Mouse (Mus musculus): ENCODE results near the gene Larp4.

Larp4 gene

GRCm38 (mm10) chr15:100058143-100058542 lies 88.3 kb downstream of the Larp4 start:
- WGBS: 80% methylated on average over 3 of the region's 3 CpGs

- 60% methylated on average over 11 of the region's 11 CpGs for WGBS
These were observed 89.0 kb downstream of the Larp4 start for GRCm38 (mm10) chr15:100058912-100059311.

- whole genome bisulfite sequencing: 74% methylated on average over 7 of the region's 7 CpGs
These were observed 89.9 kb downstream of the Larp4 start for GRCm38 (mm10) chr15:100059626-100060311.

GRCm38 (mm10) chr15:100060513-100061140 lies 90.8 kb downstream of the Larp4 start:
- WGBS: 47% methylated on average over 4 of the region's 4 CpGs

- WGBS: 92% methylated on average over 3 of the region's 3 CpGs
These were observed 91.5 kb downstream of the Larp4 start for GRCm38 (mm10) chr15:100061377-100061776.

- 87% methylated on average over 13 of the region's 13 CpGs for WGBS
These were observed 93.4 kb downstream of the Larp4 start for GRCm38 (mm10) chr15:100063229-100063773.
